Mouse (Mus musculus): ENCODE results near the gene Mup5.
"Not testable (repeated sequence)": the region's sequence is repeated elsewhere in the genome, so short reads cannot be mapped to it uniquely, and the experiment has no call there.

Gene Mup5

GRCm38 (mm10) chr4:61834952-61835708 lies at the start of gene Mup5:
Mup5 (minus strand) TSS chr4:61835233.
- no peak for DNase-seq (ENCODE audit: low spot score in 2 of 2)

- DNase-seq (ENCODE audit: low spot score in 2 of 2), result no peak
These were observed 23.1 kb upstream of the Mup5 start for GRCm38 (mm10) chr4:61858160-61858559.

- no peak for DNase-seq (ENCODE audit: low spot score in 2 of 2)
These were observed 21.0 kb upstream of the Mup5 start for GRCm38 (mm10) chr4:61855831-61856698.

GRCm38 (mm10) chr4:61855344-61855743 lies 20.3 kb upstream of the Mup5 start:
- DNase-seq (ENCODE audit: low spot score in 2 of 2), result no peak

GRCm38 (mm10) chr4:61844758-61845455 lies 9.9 kb upstream of the Mup5 start:
- DNase-seq (ENCODE audit: low spot score in 2 of 2), result no peak

GRCm38 (mm10) chr4:61829211-61829610 lies 5.8 kb downstream of the Mup5 start:
- no peak for DNase-seq (ENCODE audit: low spot score in 2 of 2)

GRCm38 (mm10) chr4:61823185-61823584 lies 11.8 kb downstream of the Mup5 start:
- no peak for DNase-seq (ENCODE audit: low spot score in 2 of 2)

- DNase-seq (ENCODE audit: low spot score in 2 of 2), result not testable (repeated sequence)
These were observed 12.5 kb downstream of the Mup5 start for GRCm38 (mm10) chr4:61822541-61822940.

GRCm38 (mm10) chr4:61815602-61816001 lies 19.4 kb downstream of the Mup5 start:
- no peak for DNase-seq (ENCODE audit: low spot score in 2 of 2)

- no peak for DNase-seq (ENCODE audit: low spot score in 2 of 2)
These were observed 21.6 kb downstream of the Mup5 start for GRCm38 (mm10) chr4:61813435-61813834.

GRCm38 (mm10) chr4:61811193-61811592 lies 23.8 kb downstream of the Mup5 start:
- not testable (repeated sequence) for DNase-seq (ENCODE audit: low spot score in 2 of 2)

GRCm38 (mm10) chr4:61808926-61809325 lies 26.1 kb downstream of the Mup5 start:
- not testable (repeated sequence) for DNase-seq (ENCODE audit: low spot score in 2 of 2)

- not testable (repeated sequence) for DNase-seq (ENCODE audit: low spot score in 2 of 2)
These were observed 45.3 kb downstream of the Mup5 start for GRCm38 (mm10) chr4:61789699-61790098.

- DNase-seq (ENCODE audit: low spot score in 2 of 2), result not testable (repeated sequence)
These were observed 50.8 kb downstream of the Mup5 start for GRCm38 (mm10) chr4:61784231-61784630.

- not testable (repeated sequence) for DNase-seq (ENCODE audit: low spot score in 2 of 2)
These were observed 52.9 kb downstream of the Mup5 start, which contains the start of gene Mup19 for GRCm38 (mm10) chr4:61782169-61782568. Mup19 (minus strand) TSS chr4:61782269.

All from spleen, postnatal 10 days (tissue).